Mouse (Mus musculus): ENCODE data around the gene Ndufv3. TPM values are rescaled to one million over a fixed set of nuclear protein-coding genes. Genes with fewer than 3 reads are reported as not detected.

The Ndufv3 gene
- 100 to 1,000 TPM; 329 to 338 TPM for total RNA-seq (2021)

DNA sequence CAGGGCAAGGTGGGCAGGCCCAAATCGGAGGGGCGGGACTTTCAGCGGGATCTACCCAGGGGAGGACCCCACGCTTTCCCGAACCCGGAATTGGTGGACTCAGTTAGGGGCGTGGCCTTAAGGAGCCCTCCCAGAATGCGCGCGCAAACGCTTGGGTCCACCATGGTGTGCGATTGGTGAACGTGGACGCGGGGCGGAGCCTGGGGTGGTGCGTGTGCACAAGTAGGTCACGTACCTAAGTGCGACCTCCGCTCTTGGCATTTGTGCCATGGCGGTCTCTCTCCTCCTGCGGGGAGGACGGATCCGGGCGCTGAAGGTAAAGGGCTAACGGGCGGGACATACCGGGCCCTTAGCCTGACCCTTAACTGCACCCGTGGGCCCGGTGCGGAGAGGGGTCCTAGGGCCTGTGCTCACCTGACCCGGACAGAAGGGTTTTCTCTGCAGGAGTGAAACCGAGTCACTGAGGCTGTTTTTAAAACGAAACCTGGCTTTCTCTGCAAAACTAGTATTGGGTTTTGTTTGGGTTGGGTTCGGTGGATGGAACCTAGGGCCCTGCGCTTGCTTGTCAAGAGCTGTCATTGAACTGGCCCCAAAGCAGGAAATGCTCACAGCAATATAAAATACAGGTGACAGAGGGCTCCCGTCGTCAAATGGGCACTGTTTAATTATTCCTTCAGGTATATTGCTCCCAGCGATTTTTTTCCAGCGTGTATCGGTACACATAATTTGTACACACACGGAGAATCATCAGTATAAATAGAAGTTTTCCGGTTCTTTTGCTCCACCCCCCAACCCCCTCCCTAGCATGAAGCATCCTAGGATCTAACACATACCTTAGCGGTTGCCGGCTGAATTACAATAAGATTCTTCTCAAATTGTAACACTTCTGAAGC is at the start of gene Ndufv3, which contains the start of gene Wdr4:
TSS of gene Ndufv3 (plus strand) at position 170 of the 893 bp plus-strand sequence.
TSS of gene Wdr4 (minus strand) at position 35 of the 893 bp plus-strand sequence.
- intact Hi-C loops (cut with DNase I): loop anchor here (2.0 to 10.0 kb wide), 2 partner anchors 139 to 505 kb away; partner anchors contain the start of gene U2af1
- peak; percentile 98 to 99 for DNase-seq (ENCODE audit: extremely low spot score in 1 of 2, low spot score in 2 of 2)

DNA sequence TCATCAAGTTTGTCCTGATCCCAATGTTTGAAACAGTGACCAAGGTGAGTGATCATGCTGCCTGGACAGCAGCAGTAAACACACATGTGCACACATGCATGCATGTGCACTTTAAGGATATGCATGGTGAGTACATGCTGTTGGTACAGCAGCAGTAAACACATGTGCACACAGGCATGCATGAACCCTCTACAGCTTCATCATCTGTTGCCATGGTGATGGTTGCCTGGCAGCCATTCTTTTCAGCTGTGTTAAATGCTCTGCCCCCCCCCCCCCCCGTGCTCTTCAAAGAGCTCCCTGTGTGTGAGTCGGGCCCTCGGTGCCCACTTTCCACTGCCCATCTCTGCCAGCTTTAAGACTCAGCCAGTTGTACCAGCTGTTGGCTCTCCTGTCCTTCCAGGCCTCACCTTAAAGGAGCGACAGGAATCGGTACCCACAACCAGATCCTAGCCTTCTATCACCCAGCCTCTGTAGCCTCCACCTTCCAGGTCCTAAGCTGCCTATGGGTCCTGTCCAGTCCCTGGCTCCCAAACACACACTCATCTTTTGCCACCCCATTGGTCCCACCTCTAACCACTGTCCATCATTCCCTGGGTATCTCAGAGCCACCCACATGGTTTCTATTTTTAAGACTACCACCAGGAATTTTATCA is 49.0 kb upstream of the Ndufv3 start:
- peak in 1 of 2 experiments; percentile 45 for DNase-seq (ENCODE audit: extremely low spot score in 1 of 2, low spot score in 2 of 2)
- intact Hi-C loops (cut with DNase I): no loop called here

DNA sequence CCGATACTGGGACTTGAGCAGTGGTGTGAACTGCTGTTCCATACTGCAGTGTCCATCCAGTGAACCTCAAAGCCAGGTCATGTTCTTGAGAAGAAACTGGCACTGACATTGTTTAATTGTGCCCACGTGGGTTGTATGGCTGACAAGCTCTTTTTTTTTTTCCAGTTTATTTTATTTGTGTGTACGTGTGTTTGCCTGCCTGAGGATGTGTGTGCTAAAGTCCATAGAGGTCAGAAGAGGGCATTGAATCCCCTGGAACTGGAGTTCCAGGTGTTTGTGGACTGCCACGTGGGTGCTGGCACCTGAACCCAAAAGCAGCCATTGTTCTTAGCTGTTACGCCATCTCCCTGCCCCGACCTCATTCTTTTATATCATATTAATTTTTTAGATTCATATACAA is 45.5 kb upstream of the Ndufv3 start:
- intact Hi-C loops (cut with DNase I): no loop called here
- DNase-seq (ENCODE audit: extremely low spot score in 1 of 2, low spot score in 2 of 2): no peak

DNA sequence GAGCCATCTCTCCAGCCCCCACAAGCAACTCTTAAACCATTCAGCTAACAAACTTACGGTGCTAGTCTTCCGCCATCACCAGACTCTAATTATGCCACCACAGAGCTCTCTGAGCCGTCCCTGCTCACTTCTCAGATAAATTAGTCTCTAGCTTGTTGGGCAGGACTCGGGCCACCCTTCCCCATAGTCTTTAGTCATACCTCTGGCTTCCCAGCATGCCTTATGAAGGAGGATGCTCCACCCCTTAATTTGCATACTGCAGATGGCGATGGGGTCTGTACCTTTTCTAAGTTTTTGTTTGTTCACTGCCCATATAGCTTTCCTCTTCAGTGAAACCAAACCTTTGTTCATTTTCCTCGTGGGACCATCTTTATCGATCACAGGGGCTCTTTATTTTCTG is 41.3 kb upstream of the Ndufv3 start:
- intact Hi-C loops (cut with DNase I): no loop called here
- DNase-seq (ENCODE audit: extremely low spot score in 1 of 2, low spot score in 2 of 2): no peak

DNA sequence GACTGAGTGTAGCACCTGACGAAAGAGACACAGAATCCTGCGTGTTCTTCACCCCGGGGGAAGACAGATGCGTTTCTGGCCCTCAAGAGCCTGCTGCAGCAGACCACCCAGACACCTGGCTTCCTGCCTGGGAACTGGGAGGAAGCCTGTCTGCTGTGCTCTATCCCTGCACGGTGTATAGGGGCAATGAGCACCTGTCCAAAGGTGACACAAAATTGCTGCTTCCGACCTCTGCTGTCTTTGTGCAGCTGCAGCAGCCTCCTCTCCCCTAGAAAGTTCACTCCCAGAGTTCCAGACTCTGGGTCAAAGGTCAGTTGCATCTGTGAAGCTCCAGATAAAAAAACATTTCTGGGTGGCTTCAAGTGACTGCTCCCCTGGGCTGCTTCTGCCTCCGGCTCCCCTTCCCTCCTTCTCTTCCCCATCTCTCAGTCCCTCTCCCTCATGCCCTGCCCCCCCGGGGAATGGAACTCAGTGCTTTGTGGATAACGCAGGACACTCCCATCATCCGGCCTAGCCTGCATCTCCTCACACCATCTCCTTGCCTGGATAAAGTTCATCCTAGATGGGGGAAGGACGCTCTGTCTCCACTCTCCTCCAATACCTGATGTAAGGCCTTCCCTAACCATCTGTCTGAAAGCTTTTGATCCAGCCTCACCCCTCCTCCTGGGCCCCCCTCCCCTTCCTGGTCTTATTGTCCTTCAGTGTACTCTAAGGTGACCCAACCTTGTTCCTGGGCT is 40.6 kb upstream of the Ndufv3 start:
- no peak for DNase-seq (ENCODE audit: extremely low spot score in 1 of 2, low spot score in 2 of 2)

GRCm38 (mm10) chr17:31486616-31487198 is 33.2 kb upstream of the Ndufv3 start:
- DNase-seq (ENCODE audit: extremely low spot score in 1 of 2, low spot score in 2 of 2): no peak
- intact Hi-C loops (cut with DNase I): loop anchor here (10.0 kb wide), 1 partner anchor 362 kb away; the partner anchor contains the start of gene Tff3

More for the DNA sequence above, 40.6 kb upstream of the Ndufv3 start:
- intact Hi-C loops (cut with DNase I): no loop called here

GRCm38 (mm10) chr17:31487433-31488060 is 32.4 kb upstream of the Ndufv3 start:
- intact Hi-C loops (cut with DNase I): loop anchor here (10.0 kb wide), 1 partner anchor 363 kb away; the partner anchor contains the start of gene Tff3
- no peak for DNase-seq (ENCODE audit: extremely low spot score in 1 of 2, low spot score in 2 of 2)

DNA sequence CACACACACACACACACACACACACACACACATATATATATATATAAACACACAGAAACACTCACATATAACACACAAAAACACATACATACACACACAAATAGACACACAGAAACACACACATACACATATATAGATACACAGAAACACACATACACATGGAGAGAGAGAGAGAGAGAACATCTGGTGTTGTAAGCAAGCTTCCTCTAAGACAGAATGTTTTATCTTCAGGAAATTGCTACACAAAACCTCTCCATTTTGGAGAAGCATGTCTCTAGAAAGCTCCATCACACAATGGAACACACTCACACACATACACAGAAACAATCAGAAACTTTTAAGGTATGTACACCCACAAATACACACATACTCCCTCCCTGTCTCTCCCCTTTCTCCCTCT is 28.6 kb upstream of the Ndufv3 start:
- DNase-seq (ENCODE audit: extremely low spot score in 1 of 2, low spot score in 2 of 2): no peak
- intact Hi-C loops (cut with DNase I): loop anchor here (10.0 kb wide), 1 partner anchor 477 kb away; no protein-coding TSS in a partner anchor

DNA sequence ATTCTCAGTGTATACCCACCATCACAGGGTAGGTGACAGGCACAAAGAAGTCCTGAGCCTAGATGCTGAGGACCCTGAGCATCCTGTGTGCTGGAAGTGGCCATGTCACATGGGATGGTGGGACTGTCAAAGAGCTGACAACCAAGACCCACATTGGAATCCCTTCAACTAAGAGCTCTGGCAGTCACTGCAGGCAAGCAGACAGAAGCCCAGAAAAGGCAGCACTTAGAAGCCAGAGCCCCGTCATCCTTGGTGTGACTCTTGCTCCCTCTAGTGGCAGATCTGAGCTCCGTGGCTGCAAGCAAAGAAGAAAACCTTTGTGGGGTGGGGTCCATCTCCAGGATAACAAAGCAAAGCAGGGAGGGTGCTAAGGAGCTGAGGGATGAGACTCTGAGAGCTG is 27.5 kb upstream of the Ndufv3 start:
- DNase-seq (ENCODE audit: extremely low spot score in 1 of 2, low spot score in 2 of 2): peak; percentile 78 to 88
- intact Hi-C loops (cut with DNase I): loop anchor here (2.0 to 10.0 kb wide), 2 partner anchors 114 to 478 kb away; no protein-coding TSS in a partner anchor

DNA sequence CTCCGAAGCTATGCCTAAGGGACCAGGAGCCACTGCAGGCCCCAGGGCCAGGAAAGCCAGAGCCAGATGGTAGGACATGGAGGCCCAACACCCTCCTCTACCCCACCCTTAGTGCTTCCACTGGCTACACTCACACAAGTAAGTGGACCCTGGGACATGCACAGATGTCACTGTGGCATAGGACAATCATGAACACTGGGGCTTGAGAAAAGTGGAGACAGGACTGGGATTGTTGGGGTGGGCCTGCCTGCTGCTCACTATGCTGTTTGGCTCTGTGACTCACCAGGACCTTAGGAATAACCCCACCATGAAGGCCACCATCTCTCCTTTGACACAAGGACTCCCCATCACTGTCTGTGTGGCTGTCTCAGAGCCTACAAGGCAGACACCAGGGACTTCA is 24.9 kb upstream of the Ndufv3 start:
- no peak for DNase-seq (ENCODE audit: extremely low spot score in 1 of 2, low spot score in 2 of 2)
- intact Hi-C loops (cut with DNase I): loop anchor here (2.0 to 10.0 kb wide), 2 partner anchors 164 to 480 kb away; no protein-coding TSS in a partner anchor

- intact Hi-C loops (cut with DNase I): loop anchor here (10.0 kb wide), 1 partner anchor 483 kb away; no protein-coding TSS in a partner anchor
These were observed 22.2 kb upstream of the Ndufv3 start for GRCm38 (mm10) chr17:31497726-31498125.

DNA sequence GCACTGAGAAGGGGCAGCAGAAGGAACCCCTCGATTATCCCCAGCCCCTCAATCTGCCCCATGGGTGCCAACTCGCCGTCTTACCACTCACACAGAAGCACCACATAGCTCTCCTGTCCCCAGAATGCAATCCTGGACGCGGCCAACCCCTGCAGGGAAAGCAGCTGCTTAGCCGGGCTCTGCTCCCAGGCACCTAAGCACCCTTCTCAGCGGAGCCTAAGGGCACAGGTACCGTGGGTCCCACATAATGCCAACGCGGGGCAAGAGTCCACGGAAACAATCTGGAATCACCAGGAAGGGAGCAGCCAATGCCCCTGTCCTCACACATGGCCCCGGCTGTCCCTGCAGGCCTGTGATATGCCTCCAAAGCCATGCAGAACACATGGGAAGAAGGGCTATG is 20.2 kb upstream of the Ndufv3 start:
- intact Hi-C loops (cut with DNase I): loop anchor here (10.0 kb wide), 1 partner anchor 485 kb away; no protein-coding TSS in a partner anchor
- DNase-seq (ENCODE audit: extremely low spot score in 1 of 2, low spot score in 2 of 2): no peak

More at GRCm38 (mm10) chr17:31497726-31498125, 22.2 kb upstream of the Ndufv3 start:
- no peak for DNase-seq (ENCODE audit: extremely low spot score in 1 of 2, low spot score in 2 of 2)

GRCm38 (mm10) chr17:31500416-31500815 is 19.5 kb upstream of the Ndufv3 start:
- intact Hi-C loops (cut with DNase I): no loop called here
- no peak for DNase-seq (ENCODE audit: extremely low spot score in 1 of 2, low spot score in 2 of 2)

- intact Hi-C loops (cut with DNase I): no loop called here
These were observed 19.0 kb upstream of the Ndufv3 start for GRCm38 (mm10) chr17:31500908-31501307.

GRCm38 (mm10) chr17:31502261-31502927 is 17.5 kb upstream of the Ndufv3 start:
- no peak for DNase-seq (ENCODE audit: extremely low spot score in 1 of 2, low spot score in 2 of 2)
- intact Hi-C loops (cut with DNase I): no loop called here

More at GRCm38 (mm10) chr17:31500908-31501307, 19.0 kb upstream of the Ndufv3 start:
- no peak for DNase-seq (ENCODE audit: extremely low spot score in 1 of 2, low spot score in 2 of 2)

DNA sequence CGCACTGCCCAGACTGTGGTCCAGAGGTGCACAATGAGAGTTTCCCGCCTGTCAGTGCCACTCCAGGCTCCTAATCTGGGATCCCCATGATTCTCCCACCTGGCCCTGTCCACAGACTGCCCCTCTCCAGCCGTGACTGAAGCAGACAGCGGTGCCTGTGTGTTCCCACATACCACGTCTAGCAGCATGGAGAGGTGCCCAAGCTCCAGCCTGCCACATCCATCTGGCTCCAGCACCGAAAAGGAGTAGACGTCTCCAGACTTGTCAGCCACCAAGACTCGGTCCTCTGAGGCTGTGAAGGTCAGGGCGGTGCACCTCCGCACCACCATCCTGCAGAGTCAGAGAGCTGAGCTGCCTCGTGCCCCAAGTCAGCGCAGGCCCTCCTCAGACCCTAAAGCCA is 16.6 kb upstream of the Ndufv3 start:
- intact Hi-C loops (cut with DNase I): no loop called here
- DNase-seq (ENCODE audit: extremely low spot score in 1 of 2, low spot score in 2 of 2): no peak

- intact Hi-C loops (cut with DNase I): no loop called here
These were observed 16.0 kb upstream of the Ndufv3 start for GRCm38 (mm10) chr17:31503936-31504335.

More at GRCm38 (mm10) chr17:31503936-31504335, 16.0 kb upstream of the Ndufv3 start:
- DNase-seq (ENCODE audit: extremely low spot score in 1 of 2, low spot score in 2 of 2): no peak
